ENCODE assay signal across 28 mouse cellular contexts in the genomic region with DNA sequence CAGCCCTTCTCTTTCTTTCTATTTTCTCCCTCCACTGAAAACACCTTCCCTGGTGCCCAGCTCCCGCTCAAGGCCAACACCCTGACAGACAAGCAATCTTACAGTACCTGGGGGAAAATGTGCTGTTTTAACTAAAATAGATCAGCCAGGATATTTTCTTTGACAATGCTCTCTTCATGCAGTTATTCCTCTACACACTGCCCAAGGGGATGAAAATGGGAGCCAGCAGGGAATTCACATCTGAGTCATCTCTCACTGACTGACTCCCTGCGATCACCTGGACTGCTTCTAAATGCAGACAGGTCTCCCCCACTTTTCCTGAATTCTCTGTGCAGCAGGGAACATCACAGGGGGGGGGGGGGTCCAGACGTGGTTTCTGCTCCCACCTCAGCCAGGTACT.
DNase-seq lines count a peak whose midpoint lies in the region; ATAC-seq and TF ChIP-seq lines count a peak whose summit lies in the region.
"Had no signal": no experiment of that assay in that cellular context is flagged by ENCODE, and none has a peak within 500 bp of the region (broad histone marks: within the 10 kb centered on the region; RNA-seq: fewer than 3 reads in every experiment).

No protein-coding gene starts in this region.

- H3K36me3 ChIP-seq in forebrain, postnatal 0 days (ENCODE audit: insufficient read depth): no peaks in the 10 kb centered on the region
- no peaks in the 10 kb centered on the region for H3K36me3 ChIP-seq in forebrain, embryonic 15.5 days
- H3K36me3 ChIP-seq in hindbrain, embryonic 13.5 days: no peaks in the 10 kb centered on the region
- no peaks in the 10 kb centered on the region for H3K36me3 ChIP-seq in hindbrain, embryonic 14.5 days (replicated peaks; ENCODE audit: control insufficient read depth, insufficient read depth)
- no peaks in the 10 kb centered on the region for H3K36me3 ChIP-seq in midbrain, embryonic 15.5 days (replicated peaks)
- no peaks in the 10 kb centered on the region for H3K36me3 ChIP-seq in midbrain, embryonic 10.5 days
- H3K36me3 ChIP-seq: G1E; heart, embryonic 10.5 days; hindbrain, embryonic 10.5 days had no signal

- H3K9me3 ChIP-seq in forebrain, postnatal 0 days (ENCODE audit: low read length): no peaks in the 10 kb centered on the region
- H3K9me3 ChIP-seq in forebrain, embryonic 15.5 days: no peaks in the 10 kb centered on the region
- no peaks in the 10 kb centered on the region for H3K9me3 ChIP-seq in hindbrain, embryonic 13.5 days
- no peaks in the 10 kb centered on the region for H3K9me3 ChIP-seq in hindbrain, embryonic 14.5 days (ENCODE audit: control insufficient read depth, low read length)
- no peaks in the 10 kb centered on the region for H3K9me3 ChIP-seq in midbrain, embryonic 15.5 days
- H3K9me3 ChIP-seq in midbrain, embryonic 10.5 days (replicated peaks): no peaks in the 10 kb centered on the region
- H3K9me3 ChIP-seq: heart, embryonic 10.5 days; hindbrain, embryonic 10.5 days had no signal

- H3K4me1 ChIP-seq in forebrain, postnatal 0 days (ENCODE audit: insufficient read depth): peaks cover 5% of the 10 kb centered on the region; the same call in 1 of the 2 replicates
- no peaks in the 10 kb centered on the region for H3K4me1 ChIP-seq in forebrain, embryonic 15.5 days
- H3K4me1 ChIP-seq in hindbrain, embryonic 13.5 days (replicated peaks): no peaks in the 10 kb centered on the region
- peaks cover 6% of the 10 kb centered on the region; the same call in 1 of the 2 replicates for H3K4me1 ChIP-seq in hindbrain, embryonic 14.5 days (replicated peaks; ENCODE audit: control insufficient read depth, insufficient read depth, low read length)
- H3K4me1 ChIP-seq in midbrain, embryonic 15.5 days: peaks cover 7% of the 10 kb centered on the region
- H3K4me1 ChIP-seq in midbrain, embryonic 10.5 days: peaks cover 5% of the 10 kb centered on the region; the same call in 1 of the 2 replicates
- H3K4me1 ChIP-seq: heart, embryonic 10.5 days; hindbrain, embryonic 10.5 days had no signal

- no peak for ATAC-seq in forebrain, postnatal 0 days
- ATAC-seq in forebrain, embryonic 15.5 days (replicated peaks): no peak
- ATAC-seq in hindbrain, embryonic 13.5 days (ENCODE audit: low FRiP score): no peak
- no peak for ATAC-seq in hindbrain, embryonic 14.5 days (ENCODE audit: low FRiP score)
- no peak for ATAC-seq in midbrain, embryonic 15.5 days (replicated peaks)
- no peak for ATAC-seq in megakaryocyte, adult 5-6 weeks (ENCODE audit: poor library complexity, severe bottlenecking)
- ATAC-seq: forebrain, embryonic 14.5 days; hindbrain, embryonic 16.5 days; inflammation-experienced regulatory T-cells, adult 6 months; intestine, embryonic 16.5 days had no signal

- TF ChIP-seq CTCF in forebrain, postnatal 0 days (IDR thresholded peaks at IDR 0.05; ENCODE audit: low read depth): no peak

- 27% methylated on average over 3 of the region's 3 CpGs for WGBS in forebrain, postnatal 0 days
- WGBS in forebrain, embryonic 15.5 days: 28% methylated on average over 3 of the region's 3 CpGs
- WGBS in hindbrain, embryonic 13.5 days: 22% methylated on average over 3 of the region's 3 CpGs
- 15% methylated on average over 3 of the region's 3 CpGs for WGBS in hindbrain, embryonic 14.5 days
- WGBS in midbrain, embryonic 15.5 days: 14% methylated on average over 3 of the region's 3 CpGs
- WGBS in midbrain, embryonic 10.5 days: 19% methylated on average over 3 of the region's 3 CpGs

- H3K27me3 ChIP-seq in forebrain, postnatal 0 days (ENCODE audit: insufficient read depth, low read length): no peaks in the 10 kb centered on the region
- H3K27me3 ChIP-seq in forebrain, embryonic 15.5 days: no peaks in the 10 kb centered on the region
- no peaks in the 10 kb centered on the region for H3K27me3 ChIP-seq in hindbrain, embryonic 13.5 days
- H3K27me3 ChIP-seq in hindbrain, embryonic 14.5 days (ENCODE audit: control insufficient read depth, insufficient read depth, low read length): no peaks in the 10 kb centered on the region
- H3K27me3 ChIP-seq in midbrain, embryonic 15.5 days (replicated peaks): no peaks in the 10 kb centered on the region
- H3K27me3 ChIP-seq in midbrain, embryonic 10.5 days (ENCODE audit: low read depth, poor library complexity, severe bottlenecking): 0 out of 2 replicates have a peak, but pooled peaks cover 3% of the 10 kb centered on the region
- H3K27me3 ChIP-seq: CH12.LX, Patski had no signal

- no peak overlapping the region for H3K27ac ChIP-seq in forebrain, postnatal 0 days (ENCODE audit: low read depth, low read length)
- no peak overlapping the region for H3K27ac ChIP-seq in forebrain, embryonic 15.5 days (replicated peaks)
- no peak overlapping the region for H3K27ac ChIP-seq in hindbrain, embryonic 13.5 days
- no peak overlapping the region for H3K27ac ChIP-seq in hindbrain, embryonic 14.5 days
- peak overlapping the region; percentile 45; the same call in 1 of the 2 replicates for H3K27ac ChIP-seq in midbrain, embryonic 15.5 days
- no peak overlapping the region for H3K27ac ChIP-seq in midbrain, embryonic 10.5 days (replicated peaks)
- H3K27ac ChIP-seq: heart, adult 2 months; heart, embryonic 10.5 days; hindbrain, embryonic 10.5 days had no signal

- no peak overlapping the region for H3K4me3 ChIP-seq in forebrain, postnatal 0 days (ENCODE audit: low read depth, low read length)
- no peak overlapping the region for H3K4me3 ChIP-seq in forebrain, embryonic 15.5 days
- H3K4me3 ChIP-seq in hindbrain, embryonic 13.5 days: no peak overlapping the region
- no peak overlapping the region for H3K4me3 ChIP-seq in hindbrain, embryonic 14.5 days (replicated peaks; ENCODE audit: low read length)
- H3K4me3 ChIP-seq in midbrain, embryonic 15.5 days: no peak overlapping the region
- no peak overlapping the region for H3K4me3 ChIP-seq in midbrain, embryonic 10.5 days
- H3K4me3 ChIP-seq: heart, adult 2 months; heart, embryonic 10.5 days; hindbrain, embryonic 10.5 days had no signal

- no peak for DNase-seq in forebrain, postnatal 0 days
- no peak for DNase-seq in hindbrain, embryonic 14.5 days (ENCODE audit: low spot score)
- DNase-seq in midbrain, embryonic 10.5 days (ENCODE audit: low spot score): no peak
- DNase-seq in brain, adult 2 months (ENCODE audit: low read depth, low spot score): peak; percentile 33
- DNase-seq: adrenal gland, postnatal 10 days; adrenal gland, postnatal 36 days; B cell, adult 2 months; cerebellum, adult 11-12 months; cerebellum, adult 8-10 months; cerebellum, postnatal 10 days; gastrocnemius, postnatal 10 days; gastrocnemius, postnatal 36 days; heart, adult 2 months; heart, postnatal 36 days; kidney, adult 18-20 months had no signal

- H3K9ac ChIP-seq in forebrain, postnatal 0 days: 0 out of 2 replicates have a peak overlapping the region, but pooled peaks have one; percentile 18
- H3K9ac ChIP-seq in forebrain, embryonic 15.5 days (replicated peaks): no peak overlapping the region
- peak overlapping the region; percentile 24; the same call in 1 of the 2 replicates for H3K9ac ChIP-seq in hindbrain, embryonic 13.5 days
- H3K9ac ChIP-seq in hindbrain, embryonic 14.5 days: no peak overlapping the region
- H3K9ac ChIP-seq in midbrain, embryonic 15.5 days: no peak overlapping the region

- peak overlapping the region; percentile 4; the same call in 1 of the 2 replicates for H3K4me2 ChIP-seq in forebrain, postnatal 0 days (ENCODE audit: low read depth)
- H3K4me2 ChIP-seq in forebrain, embryonic 15.5 days (replicated peaks): no peak overlapping the region
- no peak overlapping the region for H3K4me2 ChIP-seq in hindbrain, embryonic 13.5 days
- no peak overlapping the region; the same call in 1 of the 2 replicates for H3K4me2 ChIP-seq in hindbrain, embryonic 14.5 days (replicated peaks)
- H3K4me2 ChIP-seq in midbrain, embryonic 15.5 days: 0 out of 2 replicates have a peak overlapping the region, but pooled peaks have one; percentile 8

Comparison
In these comparisons a context has a peak if more than half of its experiments do, and no peak if none do; other contexts are left out.
1. H3K4me2 ChIP-seq: peak in forebrain, postnatal 0 days (single experiment) and midbrain, embryonic 15.5 days (single experiment); none in forebrain, embryonic 15.5 days (single experiment), hindbrain, embryonic 13.5 days (single experiment) and hindbrain, embryonic 14.5 days (single experiment).
2. H3K9ac ChIP-seq: peak in forebrain, postnatal 0 days (single experiment) and hindbrain, embryonic 13.5 days (single experiment); none in forebrain, embryonic 15.5 days (single experiment), hindbrain, embryonic 14.5 days (single experiment) and midbrain, embryonic 15.5 days (single experiment).